Mouse (Mus musculus): Measurements from ENCODE around the gene Nudt4. TPM values are rescaled to one million over a fixed set of nuclear protein-coding genes. Genes with fewer than 3 reads are reported as not detected.
"Not testable (repeated sequence)": the region's sequence is repeated elsewhere in the genome, so short reads cannot be mapped to it uniquely, and the experiment has no call there.

Gene Nudt4
- polyA plus RNA-seq, 1 experiment: not detected

DNA sequence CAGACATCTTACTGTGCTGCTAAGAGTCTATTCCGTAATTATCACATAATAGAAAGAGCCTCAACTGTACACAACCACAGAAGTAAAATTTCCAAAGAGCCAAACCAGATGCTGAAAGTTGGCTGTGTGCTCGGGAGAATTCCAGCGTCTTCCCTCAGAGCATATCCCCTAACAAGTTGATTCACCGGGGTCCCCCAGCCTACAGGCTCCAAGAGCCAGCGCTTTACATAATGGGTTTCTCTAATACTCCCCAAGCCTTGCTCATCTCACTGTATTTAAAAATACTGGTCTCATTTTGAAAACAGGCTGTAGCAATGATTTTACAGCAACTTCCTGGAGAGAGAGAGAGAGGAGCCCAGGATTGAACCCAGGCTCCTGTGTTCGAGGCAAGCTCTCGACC, 2.3 kb downstream of the Nudt4 start:
- WGBS: 41% methylated on average over 7 of the region's 7 CpGs
- TF ChIP-seq POLR2A (IDR thresholded peaks at IDR 0.05; ENCODE audit: insufficient read depth, low read depth, low read length): no peak
- no peak for TF ChIP-seq CTCF (IDR thresholded peaks at IDR 0.05; ENCODE audit: insufficient read depth, low read depth, low read length)

DNA sequence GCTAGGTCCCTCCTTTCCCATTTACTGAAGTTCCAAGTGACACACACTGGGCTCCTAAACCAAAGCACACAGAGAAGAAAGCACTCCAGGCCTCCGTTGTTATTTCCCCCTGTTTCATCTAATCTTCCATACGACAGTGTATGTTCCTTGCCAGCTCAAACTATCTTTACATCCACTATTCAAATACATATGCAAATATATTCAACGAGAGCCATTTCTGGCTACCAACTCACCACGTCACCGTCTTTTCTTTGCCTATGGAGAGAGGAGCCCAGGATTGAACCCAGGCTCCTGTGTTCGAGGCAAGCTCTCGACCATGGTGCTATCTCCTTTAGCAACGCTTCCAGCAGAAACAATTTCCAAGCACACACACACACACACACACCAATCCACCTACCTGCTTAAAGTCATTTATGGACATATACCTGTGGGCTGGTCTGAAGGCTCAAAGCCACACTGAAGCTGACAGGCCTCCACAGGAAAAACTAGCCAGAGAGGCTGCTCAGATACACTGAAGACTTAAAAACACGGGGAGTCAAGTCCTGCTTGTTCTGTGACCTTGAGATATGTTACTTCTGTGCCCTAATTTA, 3.5 kb downstream of the Nudt4 start:
- 78% methylated on average over 9 of the region's 9 CpGs for WGBS

More for the DNA sequence above, 2.3 kb downstream of the Nudt4 start:
- H3K4me1 ChIP-seq (ENCODE audit: control insufficient read depth, insufficient read depth, low read length): peaks cover 4% of the 10 kb centered on the region; the same call in 1 of the 2 replicates
- peak overlapping the region; percentile 15; the same call in 1 of the 2 replicates for H3K4me3 ChIP-seq (ENCODE audit: insufficient read depth, low read depth, low read length)
- H3K27ac ChIP-seq (ENCODE audit: insufficient read depth, low read depth, low read length): no peak overlapping the region

GRCm38 (mm10) chr10:95559426-95559825, 4.5 kb downstream of the Nudt4 start:
- Histone ChIP-seq H3K4me1 (ENCODE audit: control insufficient read depth, insufficient read depth, low read length) (peaks cover 2% of the 10 kb centered on the region; the same call in 1 of the 2 replicates), H3K4me3 (ENCODE audit: insufficient read depth, low read depth, low read length) (no peak overlapping the region), H3K27ac (ENCODE audit: insufficient read depth, low read depth, low read length) (no peak overlapping the region)
- TF ChIP-seq CTCF (IDR thresholded peaks at IDR 0.05; ENCODE audit: insufficient read depth, low read depth, low read length) (no peak), POLR2A (IDR thresholded peaks at IDR 0.05; ENCODE audit: insufficient read depth, low read depth, low read length) (no peak)
- WGBS: 79% methylated on average over 7 of the region's 7 CpGs

More for the DNA sequence above, 3.5 kb downstream of the Nudt4 start:
- Histone ChIP-seq H3K27ac (ENCODE audit: insufficient read depth, low read depth, low read length) (no peak overlapping the region), H3K4me1 (ENCODE audit: control insufficient read depth, insufficient read depth, low read length) (peaks cover 4% of the 10 kb centered on the region; the same call in 1 of the 2 replicates), H3K4me3 (ENCODE audit: insufficient read depth, low read depth, low read length) (no peak overlapping the region)
- TF ChIP-seq POLR2A (IDR thresholded peaks at IDR 0.05; ENCODE audit: insufficient read depth, low read depth, low read length) (no peak), CTCF (IDR thresholded peaks at IDR 0.05; ENCODE audit: insufficient read depth, low read depth, low read length) (no peak)

GRCm38 (mm10) chr10:95557337-95557828, 6.6 kb downstream of the Nudt4 start:
- 92% methylated on average over 5 of the region's 5 CpGs for WGBS
- no peak overlapping the region for H3K4me3 ChIP-seq (ENCODE audit: insufficient read depth, low read depth, low read length)
- H3K27ac ChIP-seq (ENCODE audit: insufficient read depth, low read depth, low read length): no peak overlapping the region
- TF ChIP-seq POLR2A (IDR thresholded peaks at IDR 0.05; ENCODE audit: insufficient read depth, low read depth, low read length) (no peak), CTCF (IDR thresholded peaks at IDR 0.05; ENCODE audit: insufficient read depth, low read depth, low read length) (no peak)
- H3K4me1 ChIP-seq (ENCODE audit: control insufficient read depth, insufficient read depth, low read length): no peaks in the 10 kb centered on the region; the same call in 1 of the 2 replicates

DNA sequence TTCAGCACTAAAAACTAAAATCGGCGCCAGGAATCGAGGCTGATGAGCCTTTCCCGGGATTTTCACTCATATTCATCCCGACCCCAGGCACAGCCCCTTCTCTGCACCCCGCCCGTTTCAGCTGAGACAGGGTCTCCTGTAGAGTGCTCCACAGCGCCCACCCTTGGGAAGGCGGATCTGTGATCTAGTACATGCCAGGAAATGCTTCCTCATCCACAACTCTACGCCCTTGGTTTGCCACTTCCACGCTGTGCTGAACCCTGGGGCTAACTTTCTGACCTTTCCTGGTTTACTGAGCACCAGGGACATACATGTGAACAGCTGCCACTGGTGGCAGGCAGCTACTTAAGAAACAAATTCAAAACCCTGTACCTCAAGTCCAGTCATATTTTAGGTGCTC, 8.1 kb downstream of the Nudt4 start:
- Histone ChIP-seq H3K4me1 (ENCODE audit: control insufficient read depth, insufficient read depth, low read length) (no peaks in the 10 kb centered on the region; the same call in 1 of the 2 replicates), H3K27ac (ENCODE audit: insufficient read depth, low read depth, low read length) (no peak overlapping the region), H3K4me3 (ENCODE audit: insufficient read depth, low read depth, low read length) (no peak overlapping the region)
- TF ChIP-seq CTCF (IDR thresholded peaks at IDR 0.05; ENCODE audit: insufficient read depth, low read depth, low read length) (no peak), POLR2A (IDR thresholded peaks at IDR 0.05; ENCODE audit: insufficient read depth, low read depth, low read length) (no peak)
- 83% methylated on average over 11 of the region's 11 CpGs for WGBS

DNA sequence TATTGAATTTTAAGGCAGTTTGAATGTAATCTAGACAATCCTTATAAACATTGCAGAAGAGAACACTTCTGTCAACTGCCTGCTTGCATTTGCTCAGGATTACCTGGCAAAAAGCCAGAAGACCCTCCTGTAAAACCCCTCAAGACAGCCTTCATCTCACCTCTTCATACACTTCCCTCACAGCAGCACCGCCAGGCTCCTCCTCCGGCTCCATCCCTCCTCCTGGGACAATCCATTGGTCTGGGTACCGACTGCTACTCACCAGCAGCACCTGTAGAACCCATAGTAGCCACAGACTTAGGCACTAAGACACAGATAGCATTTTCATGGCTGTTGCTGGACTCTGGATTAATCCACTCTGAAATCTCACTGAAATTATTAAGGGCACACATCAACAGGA, 11.6 kb downstream of the Nudt4 start:
- H3K4me3 ChIP-seq (ENCODE audit: insufficient read depth, low read depth, low read length): no peak overlapping the region
- no peak overlapping the region for H3K27ac ChIP-seq (ENCODE audit: insufficient read depth, low read depth, low read length)
- TF ChIP-seq CTCF (IDR thresholded peaks at IDR 0.05; ENCODE audit: insufficient read depth, low read depth, low read length) (no peak), POLR2A (IDR thresholded peaks at IDR 0.05; ENCODE audit: insufficient read depth, low read depth, low read length) (no peak)
- H3K4me1 ChIP-seq (ENCODE audit: control insufficient read depth, insufficient read depth, low read length): no peaks in the 10 kb centered on the region
- WGBS: 79% methylated on average over 3 of the region's 3 CpGs

- Histone ChIP-seq H3K27ac (ENCODE audit: insufficient read depth, low read depth, low read length) (no peak overlapping the region), H3K4me3 (ENCODE audit: insufficient read depth, low read depth, low read length) (no peak overlapping the region), H3K4me1 (ENCODE audit: control insufficient read depth, insufficient read depth, low read length) (no peaks in the 10 kb centered on the region)
- TF ChIP-seq CTCF (IDR thresholded peaks at IDR 0.05; ENCODE audit: insufficient read depth, low read depth, low read length) (no peak), POLR2A (IDR thresholded peaks at IDR 0.05; ENCODE audit: insufficient read depth, low read depth, low read length) (no peak)
These were observed 12.2 kb downstream of the Nudt4 start for GRCm38 (mm10) chr10:95551752-95552151.

DNA sequence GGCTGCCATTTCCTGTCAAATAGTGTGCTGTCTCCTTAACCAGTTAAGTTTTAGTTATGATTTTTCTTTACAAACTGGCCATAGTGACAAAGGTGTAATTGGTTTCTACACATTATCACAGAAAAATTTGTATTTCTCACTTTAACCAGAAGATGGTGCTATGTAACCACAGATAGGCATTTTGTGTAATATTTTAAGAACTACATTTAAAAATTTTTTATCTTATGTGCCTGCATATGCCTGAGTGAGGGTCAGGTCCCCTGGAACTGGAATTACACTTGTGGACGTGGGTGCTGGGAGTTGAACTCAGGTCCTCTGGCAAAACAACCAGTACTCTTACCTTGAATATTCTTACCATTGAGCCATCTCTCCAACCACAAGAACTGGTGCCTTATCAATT, 13.4 kb downstream of the Nudt4 start:
- no peak overlapping the region for H3K27ac ChIP-seq (ENCODE audit: insufficient read depth, low read depth, low read length)
- H3K4me1 ChIP-seq (ENCODE audit: control insufficient read depth, insufficient read depth, low read length): no peaks in the 10 kb centered on the region
- H3K4me3 ChIP-seq (ENCODE audit: insufficient read depth, low read depth, low read length): no peak overlapping the region
- no peak for TF ChIP-seq POLR2A (IDR thresholded peaks at IDR 0.05; ENCODE audit: insufficient read depth, low read depth, low read length)
- no peak for TF ChIP-seq CTCF (IDR thresholded peaks at IDR 0.05; ENCODE audit: insufficient read depth, low read depth, low read length)
- WGBS: 63% methylated on average over 1 of the region's 1 CpGs

- WGBS: 51% methylated on average over 5 of the region's 5 CpGs
- H3K27ac ChIP-seq (ENCODE audit: insufficient read depth, low read depth, low read length); H3K4me1 ChIP-seq (ENCODE audit: control insufficient read depth, insufficient read depth, low read length); H3K4me3 ChIP-seq (ENCODE audit: insufficient read depth, low read depth, low read length): not testable (repeated sequence)
These were observed 14.9 kb downstream of the Nudt4 start for GRCm38 (mm10) chr10:95549080-95549479.

All from olfactory bulb, adult 2 months (tissue).